Mouse (Mus musculus) bone marrow, adult 2 months (tissue): Measurements from ENCODE around the gene Pet117. TPM values are rescaled to one million over a fixed set of nuclear protein-coding genes. Genes with fewer than 3 reads are reported as not detected.

ENCODE experiments used
- H3K27ac ChIP-seq: fragments of 200-500 bp; 2 replicates; pipeline ENCODE4 v1.5.1; 2012; ENCODE audit warnings: low read depth, mild to moderate bottlenecking, control low read depth, inconsistent platforms, low read length; ENCODE audit not compliant: control insufficient read depth, poor library complexity, insufficient read depth
- H3K4me1 ChIP-seq: fragments of 200-500 bp; 2 replicates; pipeline ENCODE4 v1.6.1; 2011; ENCODE audit warnings: low read length; ENCODE audit not compliant: control insufficient read depth, insufficient read depth
- H3K4me3 ChIP-seq: fragments of 200-500 bp; replicated peaks from 2 replicates; pipeline ENCODE3; 2011; ENCODE audit warnings: mild to moderate bottlenecking, low read depth, low read length, control low read depth; ENCODE audit not compliant: control insufficient read depth
- CTCF ChIP-seq: fragments of 200-500 bp; IDR thresholded peaks from 2 replicates; pipeline ENCODE4 v1.5.1; 2011; ENCODE audit warnings: low read length, control low read depth; ENCODE audit not compliant: control insufficient read depth, insufficient read depth
- POLR2A ChIP-seq: fragments of 200-500 bp; IDR thresholded peaks from 2 replicates; pipeline ENCODE4 v1.6.1; 2011; ENCODE audit warnings: low read depth, mild to moderate bottlenecking, control low read depth, low read length, borderline replicate concordance; ENCODE audit not compliant: control insufficient read depth
- WGBS: fragments of 180-500 bp; shearing (Covaris S2); methylation state at CpG from one replicate; pipeline ENCODE4 v1.1.7; 2018; 5-methylcytosine and 5-hydroxymethylcytosine counted together
- polyA plus RNA-seq: library from polyadenylated mRNA; stranded (reverse); fragments of >200 nt; gene quantifications from 2 replicates; pipeline ENCODE4 v1.2.4, GENCODE M21; 2011; ENCODE audit warnings: low replicate concordance; ENCODE audit not compliant: missing spikeins, insufficient read depth, insufficient read length

Pet117 gene
- polyA plus RNA-seq, result 1.7 TPM in 1 of 2 replicates, not detected in the other

- whole genome bisulfite sequencing, result 4% methylated on average over 38 of the region's 38 CpGs
- Histone ChIP-seq H3K27ac (peak within 1 kb of the TSS; percentile 92), H3K4me3 (peak within 1 kb of the TSS; percentile 92), H3K4me1 (no peaks in the 10 kb centered on the region)
- TF ChIP-seq CTCF (no peak), POLR2A (0 out of 2 replicates have a peak, but pooled peaks have one; percentile 42)
These were observed at the start of gene Pet117, which contains the start of gene Kat14 for GRCm38 (mm10) chr2:144368400-144369019. Gene Pet117 (plus strand): TSS chr2:144368996. Gene Kat14 (plus strand): TSS chr2:144368983.

GRCm38 (mm10) chr2:144324218-144324617, 44.6 kb upstream of the Pet117 start:
- H3K4me3 ChIP-seq, result no peak overlapping the region
- 68% methylated on average over 3 of the region's 3 CpGs for WGBS
- no peak for TF ChIP-seq CTCF
- no peak for TF ChIP-seq POLR2A
- H3K27ac ChIP-seq, result no peak overlapping the region
- no peaks in the 10 kb centered on the region for H3K4me1 ChIP-seq

GRCm38 (mm10) chr2:144329451-144329850, 39.3 kb upstream of the Pet117 start:
- 16% methylated on average over 10 of the region's 10 CpGs for WGBS
- Histone ChIP-seq H3K4me3 (no peak overlapping the region), H3K4me1 (no peaks in the 10 kb centered on the region), H3K27ac (no peak overlapping the region)
- TF ChIP-seq POLR2A (no peak), CTCF (no peak)

GRCm38 (mm10) chr2:144329937-144330336, 38.9 kb upstream of the Pet117 start:
- Histone ChIP-seq H3K4me3 (no peak overlapping the region), H3K27ac (no peak overlapping the region), H3K4me1 (no peaks in the 10 kb centered on the region)
- WGBS, result 9% methylated on average over 10 of the region's 10 CpGs
- TF ChIP-seq CTCF (no peak), POLR2A (no peak)

GRCm38 (mm10) chr2:144330352-144330959, 38.3 kb upstream of the Pet117 start:
- TF ChIP-seq CTCF (no peak), POLR2A (no peak)
- H3K4me1 ChIP-seq, result no peaks in the 10 kb centered on the region
- no peak overlapping the region for H3K4me3 ChIP-seq
- WGBS, result 1% methylated on average over 39 of the region's 41 CpGs
- H3K27ac ChIP-seq, result no peak overlapping the region

- under 1% methylated on average over 50 of the region's 50 CpGs for WGBS
- no peaks in the 10 kb centered on the region for H3K4me1 ChIP-seq
- H3K27ac ChIP-seq, result peak overlapping the region; percentile 31; the same call in 1 of the 2 replicates
- no peak overlapping the region for H3K4me3 ChIP-seq
- TF ChIP-seq POLR2A, result no peak
- TF ChIP-seq CTCF, result no peak
These were observed 37.8 kb upstream of the Pet117 start for GRCm38 (mm10) chr2:144330960-144331371.

- H3K4me3 ChIP-seq, result no peak within 1 kb of the TSS
- no peak for TF ChIP-seq CTCF
- no peak for TF ChIP-seq POLR2A
- H3K4me1 ChIP-seq, result no peaks in the 10 kb centered on the region
- 2% methylated on average over 62 of the region's 62 CpGs for WGBS
- peak within 1 kb of the TSS; percentile 31; the same call in 1 of the 2 replicates for H3K27ac ChIP-seq
These were observed 37.1 kb upstream of the Pet117 start, which contains the start of gene Ovol2 for GRCm38 (mm10) chr2:144331401-144332302. Gene Ovol2 (minus strand): TSS chr2:144332146.
